Mouse (Mus musculus) hindbrain, embryonic 15.5 days (tissue): Measurements from ENCODE around the gene Ces3b. TPM values are rescaled to one million over a fixed set of nuclear protein-coding genes. Genes with fewer than 3 reads are reported as not detected.
"Not testable (repeated sequence)": the region's sequence is repeated elsewhere in the genome, so short reads cannot be mapped to it uniquely, and the experiment has no call there.

Experiments
- ATAC-seq: fragments of 200-750 bp; cut with Nextera tagmentation; 2 replicates; pipeline ENCODE4 v1.8.0; 2017; ENCODE audit warnings: low read depth, moderate number of reproducible peaks, moderate TSS enrichment; ENCODE audit not compliant: low FRiP score
- H3K27ac ChIP-seq: fragments of 300-500 bp; sonication (generic); replicated peaks from 2 replicates; pipeline ENCODE4 v1.5.1; 2015; ENCODE audit warnings: mild to moderate bottlenecking, inconsistent platforms
- H3K27me3 ChIP-seq: fragments of 300-500 bp; sonication (generic); 2 replicates; pipeline ENCODE4 v1.6.1; 2015; ENCODE audit warnings: control low read depth, inconsistent platforms
- H3K36me3 ChIP-seq: fragments of 300-500 bp; sonication (generic); 2 replicates; pipeline ENCODE4 v1.6.1; 2015; ENCODE audit warnings: control low read depth, inconsistent platforms
- H3K4me1 ChIP-seq: fragments of 300-500 bp; sonication (generic); replicated peaks from 2 replicates; pipeline ENCODE4 v1.6.1; 2015; ENCODE audit warnings: control low read depth, inconsistent platforms
- H3K4me2 ChIP-seq: fragments of 300-500 bp; sonication (generic); 2 replicates; pipeline ENCODE4 v1.6.1; 2015; ENCODE audit warnings: moderate library complexity, mild to moderate bottlenecking, inconsistent platforms
- H3K4me3 ChIP-seq: fragments of 300-500 bp; sonication (generic); 2 replicates; pipeline ENCODE4 v1.5.1; 2015; ENCODE audit warnings: mild to moderate bottlenecking, inconsistent platforms
- H3K9ac ChIP-seq: fragments of 300-500 bp; sonication (generic); 2 replicates; pipeline ENCODE4 v1.6.1; 2015; ENCODE audit warnings: inconsistent platforms
- H3K9me3 ChIP-seq: fragments of 300-500 bp; sonication (generic); 2 replicates; pipeline ENCODE4 v1.6.1; 2016; ENCODE audit warnings: control low read depth, inconsistent platforms
- WGBS: fragments of 180-500 bp; shearing (Covaris S2); methylation state at CpG from one replicate; pipeline ENCODE4 v1.1.7; 2015; 5-methylcytosine and 5-hydroxymethylcytosine counted together
- polyA plus RNA-seq: library from polyadenylated mRNA; unstranded; fragments of >200 nt; fragmentation: Nextera tagmentation; extraction: Ambion mirVana; gene quantifications from 2 replicates; pipeline ENCODE4 v1.2.1, GENCODE M21; 2015

Ces3b gene
- polyA plus RNA-seq, 1 experiment from 2014 or later: not detected

GRCm38 (mm10) chr8:105088166-105088565 lies 4.6 kb downstream of the Ces3b start:
- H3K9me3 ChIP-seq, H3K27me3 ChIP-seq, H3K4me1 ChIP-seq, ATAC-seq, H3K4me3 ChIP-seq, H3K27ac ChIP-seq, H3K4me2 ChIP-seq, H3K9ac ChIP-seq, H3K36me3 ChIP-seq: not testable (repeated sequence)
- WGBS: 87% methylated on average over 5 of the region's 5 CpGs

GRCm38 (mm10) chr8:105088581-105088980 lies 5.0 kb downstream of the Ces3b start:
- H3K4me3 ChIP-seq: no peak overlapping the region
- no peak overlapping the region for H3K27ac ChIP-seq
- no peak for ATAC-seq
- no peaks in the 10 kb centered on the region for H3K27me3 ChIP-seq
- no peaks in the 10 kb centered on the region for H3K9me3 ChIP-seq
- 75% methylated on average over 4 of the region's 4 CpGs for WGBS
- H3K36me3 ChIP-seq: no peaks in the 10 kb centered on the region
- no peak overlapping the region for H3K4me2 ChIP-seq
- H3K4me1 ChIP-seq: no peaks in the 10 kb centered on the region
- no peak overlapping the region for H3K9ac ChIP-seq

GRCm38 (mm10) chr8:105093992-105094391 lies 10.4 kb downstream of the Ces3b start:
- Histone ChIP-seq H3K9me3 (no peaks in the 10 kb centered on the region), H3K4me1 (no peaks in the 10 kb centered on the region), H3K4me2 (no peak overlapping the region), H3K36me3 (no peaks in the 10 kb centered on the region), H3K27me3 (no peaks in the 10 kb centered on the region), H3K9ac (no peak overlapping the region), H3K27ac (no peak overlapping the region), H3K4me3 (no peak overlapping the region)
- ATAC-seq: no peak
- WGBS: 77% methylated on average over 3 of the region's 3 CpGs

GRCm38 (mm10) chr8:105102101-105102785 lies 18.7 kb downstream of the Ces3b start:
- not testable (repeated sequence) for H3K4me3 ChIP-seq, H3K9ac ChIP-seq, H3K36me3 ChIP-seq, ATAC-seq, H3K9me3 ChIP-seq, H3K4me2 ChIP-seq, H3K27me3 ChIP-seq, H3K4me1 ChIP-seq, H3K27ac ChIP-seq
- WGBS: 81% methylated on average over 4 of the region's 4 CpGs

- 83% methylated on average over 5 of the region's 5 CpGs for WGBS
- H3K36me3 ChIP-seq: not testable (repeated sequence)
These were observed 20.1 kb downstream of the Ces3b start for GRCm38 (mm10) chr8:105103701-105104100.

GRCm38 (mm10) chr8:105104220-105104619 lies 20.7 kb downstream of the Ces3b start:
- no peaks in the 10 kb centered on the region for H3K27me3 ChIP-seq
- no peak overlapping the region for H3K9ac ChIP-seq
- no peaks in the 10 kb centered on the region for H3K4me1 ChIP-seq
- H3K9me3 ChIP-seq: no peaks in the 10 kb centered on the region
- H3K36me3 ChIP-seq: no peaks in the 10 kb centered on the region
- H3K4me2 ChIP-seq: no peak overlapping the region
- WGBS: 79% methylated on average over 3 of the region's 3 CpGs
- no peak for ATAC-seq
- no peak overlapping the region for H3K4me3 ChIP-seq
- no peak overlapping the region for H3K27ac ChIP-seq

More at GRCm38 (mm10) chr8:105103701-105104100, 20.1 kb downstream of the Ces3b start:
- not testable (repeated sequence) for H3K4me1 ChIP-seq, H3K27me3 ChIP-seq, ATAC-seq, H3K4me2 ChIP-seq, H3K4me3 ChIP-seq, H3K27ac ChIP-seq, H3K9ac ChIP-seq, H3K9me3 ChIP-seq

GRCm38 (mm10) chr8:105129864-105130263 lies 46.3 kb downstream of the Ces3b start:
- H3K27ac ChIP-seq: no peak overlapping the region
- no peaks in the 10 kb centered on the region for H3K36me3 ChIP-seq
- WGBS: 86% methylated on average over 9 of the region's 9 CpGs
- H3K27me3 ChIP-seq: no peaks in the 10 kb centered on the region
- no peak overlapping the region for H3K4me2 ChIP-seq
- no peak overlapping the region for H3K9ac ChIP-seq
- no peak overlapping the region for H3K4me3 ChIP-seq
- no peak for ATAC-seq
- H3K9me3 ChIP-seq: no peaks in the 10 kb centered on the region
- no peaks in the 10 kb centered on the region for H3K4me1 ChIP-seq

GRCm38 (mm10) chr8:105131509-105131908 lies 48.0 kb downstream of the Ces3b start, which contains the start of gene Ces4a:
Gene Ces4a, plus strand, starts transcription at chr8:105131800.
- Histone ChIP-seq H3K27me3 (no peaks in the 10 kb centered on the region), H3K4me1 (no peaks in the 10 kb centered on the region), H3K36me3 (no peaks in the 10 kb centered on the region), H3K9me3 (no peaks in the 10 kb centered on the region), H3K9ac (no peak within 1 kb of the TSS), H3K4me3 (no peak within 1 kb of the TSS), H3K4me2 (no peak within 1 kb of the TSS), H3K27ac (no peak within 1 kb of the TSS)
- WGBS: 91% methylated on average over 5 of the region's 5 CpGs
- no peak for ATAC-seq

GRCm38 (mm10) chr8:105138423-105138822 lies 54.9 kb downstream of the Ces3b start:
- ATAC-seq: no peak
- Histone ChIP-seq H3K9ac (no peak overlapping the region), H3K4me2 (no peak overlapping the region), H3K27ac (no peak overlapping the region), H3K4me1 (no peaks in the 10 kb centered on the region), H3K4me3 (no peak overlapping the region), H3K27me3 (0 out of 2 replicates have a peak, but pooled peaks cover 4% of the 10 kb centered on the region), H3K9me3 (no peaks in the 10 kb centered on the region), H3K36me3 (no peaks in the 10 kb centered on the region)
- WGBS: 29% methylated on average over 4 of the region's 4 CpGs

- H3K9ac ChIP-seq: no peak overlapping the region
- no peak overlapping the region for H3K4me3 ChIP-seq
- H3K27me3 ChIP-seq: 0 out of 2 replicates have a peak, but pooled peaks cover 4% of the 10 kb centered on the region
- no peak overlapping the region for H3K27ac ChIP-seq
- 38% methylated on average over 19 of the region's 19 CpGs for WGBS
- ATAC-seq: no peak
- no peaks in the 10 kb centered on the region for H3K36me3 ChIP-seq
- no peaks in the 10 kb centered on the region for H3K9me3 ChIP-seq
- H3K4me2 ChIP-seq: peak overlapping the region; percentile 18; the same call in 1 of the 2 replicates
- H3K4me1 ChIP-seq: no peaks in the 10 kb centered on the region
These were observed 58.8 kb downstream of the Ces3b start for GRCm38 (mm10) chr8:105142395-105142794.
